Mouse (Mus musculus) right cerebral cortex, postnatal 25 days (tissue): ENCODE data around the gene Gm10338.
"Not testable (repeated sequence)": the region's sequence is repeated elsewhere in the genome, so short reads cannot be mapped to it uniquely, and the experiment has no call there.

Experiments
- DNase-seq: peaks from one replicate; pipeline ENCODE4 v3.0.0; 2022

Gene Gm10338

GRCm38 (mm10) chr14:7595492-7595891 is at the start of gene Gm10338:
TSS of gene Gm10338 (minus strand) at chr14:7595592.
- DNase-seq = not testable (repeated sequence)

- not testable (repeated sequence) for DNase-seq
Measured at GRCm38 (mm10) chr14:7643872-7644271, 48.5 kb upstream of the Gm10338 start, which contains the start of gene Gm10128. TSS of gene Gm10128 (minus strand) at chr14:7643972.

- not testable (repeated sequence) for DNase-seq
Measured at GRCm38 (mm10) chr14:7568382-7568781, 27.0 kb downstream of the Gm10338 start, which contains the start of gene Gm3558. TSS of gene Gm3558 (minus strand) at chr14:7568566.

GRCm38 (mm10) chr14:7567890-7568289 is 27.5 kb downstream of the Gm10338 start:
- not testable (repeated sequence) for DNase-seq

- DNase-seq = peak; percentile 10
Measured at GRCm38 (mm10) chr14:7567266-7567665, 28.1 kb downstream of the Gm10338 start.
